Mouse (Mus musculus) stomach, embryonic 14.5 days (tissue): ENCODE measurements around the gene Ccdc155. TPM values are rescaled to one million over a fixed set of nuclear protein-coding genes. Genes with fewer than 3 reads are reported as not detected.

Experiments
- ATAC-seq: fragments of 200-750 bp; cut with Nextera tagmentation; 2 replicates; pipeline ENCODE4 v1.8.0; 2017; ENCODE audit warnings: low read depth, moderate TSS enrichment; ENCODE audit not compliant: insufficient number of reproducible peaks, insufficient read depth, low FRiP score
- H3K27ac ChIP-seq: fragments of 300-500 bp; sonication (generic); 2 replicates; pipeline ENCODE4 v1.5.1; 2014; ENCODE audit warnings: mild to moderate bottlenecking, low read length, moderate library complexity, mixed read lengths
- H3K27me3 ChIP-seq: fragments of 300-500 bp; sonication (generic); 2 replicates; pipeline ENCODE4 v1.6.1; 2014; ENCODE audit warnings: low read length, control low read depth, mixed read lengths; ENCODE audit not compliant: control insufficient read depth, insufficient read depth
- H3K36me3 ChIP-seq: fragments of 300-500 bp; sonication (generic); 2 replicates; pipeline ENCODE4 v1.6.1; 2014; ENCODE audit warnings: mild to moderate bottlenecking, control low read depth, low read length, moderate library complexity, mixed read lengths; ENCODE audit not compliant: control insufficient read depth, insufficient read depth
- H3K4me1 ChIP-seq: fragments of 300-500 bp; sonication (generic); 2 replicates; pipeline ENCODE4 v1.6.1; 2014; ENCODE audit warnings: low read length, control low read depth, mixed read lengths; ENCODE audit not compliant: control insufficient read depth, insufficient read depth
- H3K4me2 ChIP-seq: fragments of 300-500 bp; sonication (generic); replicated peaks from 2 replicates; pipeline ENCODE4 v1.6.1; 2014; ENCODE audit warnings: low read depth, low read length, control low read depth
- H3K4me3 ChIP-seq: fragments of 300-500 bp; sonication (generic); 2 replicates; pipeline ENCODE4 v1.5.1; 2014; ENCODE audit warnings: low read depth, low read length, control low read depth
- H3K9ac ChIP-seq: fragments of 300-500 bp; sonication (generic); replicated peaks from 2 replicates; pipeline ENCODE4 v1.6.1; 2014; ENCODE audit warnings: low read depth, mild to moderate bottlenecking, control low read depth, low read length, moderate library complexity, mixed read lengths
- H3K9me3 ChIP-seq: fragments of 300-500 bp; sonication (generic); 2 replicates; pipeline ENCODE4 v1.6.1; 2016; ENCODE audit warnings: low read depth, low read length, control low read depth; ENCODE audit not compliant: control insufficient read depth
- WGBS: fragments of 180-500 bp; shearing (Covaris S2); extraction: QIAGEN DNeasy Blood & Tissue Kit; methylation state at CpG from one replicate; pipeline ENCODE4 v1.1.7; 2014; 5-methylcytosine and 5-hydroxymethylcytosine counted together
- polyA plus RNA-seq: library from polyadenylated mRNA; unstranded; fragments of >200 nt; fragmentation: Nextera tagmentation; extraction: Ambion mirVana; gene quantifications from 2 replicates; pipeline ENCODE4 v1.2.1, GENCODE M21; 2014

The Ccdc155 gene
- polyA plus RNA-seq: 0.22 and 0.55 TPM in 2 replicates

- Histone ChIP-seq H3K36me3 (no peaks in the 10 kb centered on the region), H3K27ac (no peak within 1 kb of the TSS), H3K27me3 (no peaks in the 10 kb centered on the region), H3K4me3 (peak within 1 kb of the TSS; percentile 29), H3K9me3 (no peaks in the 10 kb centered on the region), H3K9ac (no peak within 1 kb of the TSS), H3K4me2 (peak within 1 kb of the TSS; percentile 58), H3K4me1 (no peaks in the 10 kb centered on the region)
- WGBS: 8% methylated on average over 43 of the region's 44 CpGs
- ATAC-seq: peak; percentile 95
These were observed at the start of gene Ccdc155 for GRCm38 (mm10) chr7:45204380-45205143. Gene Ccdc155 (minus strand): TSS chr7:45204892.

GRCm38 (mm10) chr7:45253806-45254205 is 49.1 kb upstream of the Ccdc155 start:
- H3K36me3 ChIP-seq: no peaks in the 10 kb centered on the region
- no peak overlapping the region for H3K4me3 ChIP-seq
- H3K9ac ChIP-seq: no peak overlapping the region
- 73% methylated on average over 8 of the region's 8 CpGs for WGBS
- H3K27me3 ChIP-seq: no peaks in the 10 kb centered on the region
- H3K4me1 ChIP-seq: no peaks in the 10 kb centered on the region
- no peak for ATAC-seq
- no peaks in the 10 kb centered on the region for H3K9me3 ChIP-seq
- no peak overlapping the region for H3K27ac ChIP-seq
- no peak overlapping the region for H3K4me2 ChIP-seq

- Histone ChIP-seq H3K9ac (no peak overlapping the region), H3K27ac (no peak overlapping the region), H3K4me2 (no peak overlapping the region), H3K4me1 (no peaks in the 10 kb centered on the region), H3K27me3 (no peaks in the 10 kb centered on the region), H3K36me3 (no peaks in the 10 kb centered on the region), H3K4me3 (no peak overlapping the region), H3K9me3 (no peaks in the 10 kb centered on the region)
- WGBS: 41% methylated on average over 3 of the region's 3 CpGs
- ATAC-seq: no peak
These were observed 43.0 kb upstream of the Ccdc155 start for GRCm38 (mm10) chr7:45247666-45248065.

GRCm38 (mm10) chr7:45241389-45241749 is 36.7 kb upstream of the Ccdc155 start:
- peak overlapping the region; percentile 46 for H3K4me2 ChIP-seq
- H3K9me3 ChIP-seq: no peaks in the 10 kb centered on the region
- H3K4me1 ChIP-seq: 0 out of 2 replicates have a peak, but pooled peaks cover 3% of the 10 kb centered on the region
- no peak for ATAC-seq
- no peak overlapping the region for H3K9ac ChIP-seq
- H3K4me3 ChIP-seq: 0 out of 2 replicates have a peak overlapping the region, but pooled peaks have one; percentile 20
- H3K27ac ChIP-seq: no peak overlapping the region
- 0 out of 2 replicates have a peak, but pooled peaks cover 3% of the 10 kb centered on the region for H3K27me3 ChIP-seq
- H3K36me3 ChIP-seq: no peaks in the 10 kb centered on the region
- 82% methylated on average over 6 of the region's 6 CpGs for WGBS

- 0 out of 2 replicates have a peak within 1 kb of the TSS, but pooled peaks have one; percentile 18 for H3K9ac ChIP-seq
- 0 out of 2 replicates have a peak, but pooled peaks have one; percentile 34 for ATAC-seq
These were observed 36.1 kb upstream of the Ccdc155 start, which contains the start of gene Slc6a16 for GRCm38 (mm10) chr7:45240633-45241388. Gene Slc6a16 (plus strand): TSS chr7:45241085.

GRCm38 (mm10) chr7:45240109-45240508 is 35.4 kb upstream of the Ccdc155 start:
- Histone ChIP-seq H3K4me2 (no peak overlapping the region), H3K27ac (no peak overlapping the region), H3K27me3 (0 out of 2 replicates have a peak, but pooled peaks cover 5% of the 10 kb centered on the region), H3K9me3 (no peaks in the 10 kb centered on the region), H3K4me3 (no peak overlapping the region), H3K4me1 (0 out of 2 replicates have a peak, but pooled peaks cover 6% of the 10 kb centered on the region), H3K36me3 (no peaks in the 10 kb centered on the region), H3K9ac (no peak overlapping the region)
- ATAC-seq: no peak
- 89% methylated on average over 7 of the region's 7 CpGs for WGBS

More at GRCm38 (mm10) chr7:45240633-45241388, 36.1 kb upstream of the Ccdc155 start, which contains the start of gene Slc6a16:
- Histone ChIP-seq H3K4me2 (peak within 1 kb of the TSS; percentile 46), H3K9me3 (no peaks in the 10 kb centered on the region), H3K4me3 (peak within 1 kb of the TSS; percentile 20), H3K27ac (no peak within 1 kb of the TSS), H3K36me3 (no peaks in the 10 kb centered on the region), H3K27me3 (0 out of 2 replicates have a peak, but pooled peaks cover 5% of the 10 kb centered on the region), H3K4me1 (0 out of 2 replicates have a peak, but pooled peaks cover 3% of the 10 kb centered on the region)
- whole genome bisulfite sequencing: 16% methylated on average over 53 of the region's 53 CpGs

- H3K4me2 ChIP-seq: no peak within 1 kb of the TSS
- H3K9me3 ChIP-seq: no peaks in the 10 kb centered on the region
- WGBS: 40% methylated on average over 20 of the region's 20 CpGs
- H3K36me3 ChIP-seq: no peaks in the 10 kb centered on the region
- 0 out of 2 replicates have a peak, but pooled peaks cover 5% of the 10 kb centered on the region for H3K27me3 ChIP-seq
- no peak within 1 kb of the TSS for H3K9ac ChIP-seq
- peaks cover 14% of the 10 kb centered on the region for H3K4me1 ChIP-seq
- ATAC-seq: no peak
- no peak within 1 kb of the TSS for H3K27ac ChIP-seq
- no peak within 1 kb of the TSS for H3K4me3 ChIP-seq
These were observed 34.2 kb upstream of the Ccdc155 start, which contains the start of gene Cd37 for GRCm38 (mm10) chr7:45238723-45239496. Gene Cd37 (minus strand): TSS chr7:45239115.
